Mouse (Mus musculus) forebrain, embryonic 12.5 days (tissue): Measurements from ENCODE around the gene Mecom. TPM values are rescaled to one million over a fixed set of nuclear protein-coding genes. Genes with fewer than 3 reads are reported as not detected.
A peak's percentile ranks its signal among the peaks of the same experiment; 100 is the strongest.

Experiments used
- ATAC-seq: fragments of 200-750 bp; cut with Nextera tagmentation; 2 replicates; pipeline ENCODE4 v1.8.0; 2017; ENCODE audit warnings: moderate TSS enrichment; ENCODE audit not compliant: low FRiP score
- H3K27ac ChIP-seq: fragments of 300-500 bp; sonication (generic); 2 replicates; pipeline ENCODE4 v1.5.1; 2016; ENCODE audit warnings: mild to moderate bottlenecking
- H3K27me3 ChIP-seq: fragments of 300-500 bp; sonication (generic); 2 replicates; pipeline ENCODE4 v1.6.1; 2016; ENCODE audit warnings: mild to moderate bottlenecking
- H3K36me3 ChIP-seq: fragments of 300-500 bp; sonication (generic); replicated peaks from 2 replicates; pipeline ENCODE4 v1.6.1; 2016; ENCODE audit warnings: mild to moderate bottlenecking
- H3K4me1 ChIP-seq: fragments of 300-500 bp; sonication (generic); 2 replicates; pipeline ENCODE4 v1.6.1; 2016
- H3K4me2 ChIP-seq: fragments of 300-500 bp; sonication (generic); 2 replicates; pipeline ENCODE4 v1.6.1; 2016; ENCODE audit warnings: mild to moderate bottlenecking, moderate library complexity
- H3K4me3 ChIP-seq: fragments of 300-500 bp; sonication (generic); replicated peaks from 2 replicates; pipeline ENCODE4 v1.5.1; 2016; ENCODE audit warnings: mild to moderate bottlenecking
- H3K9ac ChIP-seq: fragments of 300-500 bp; sonication (generic); 2 replicates; pipeline ENCODE4 v1.6.1; 2016; ENCODE audit warnings: mild to moderate bottlenecking
- H3K9me3 ChIP-seq: fragments of 300-500 bp; sonication (generic); 2 replicates; pipeline ENCODE4 v1.6.1; 2016
- WGBS: fragments of 180-500 bp; shearing (Covaris S2); methylation state at CpG from one replicate; pipeline ENCODE4 v1.1.7; 2016; 5-methylcytosine and 5-hydroxymethylcytosine counted together
- polyA plus RNA-seq: library from polyadenylated mRNA; unstranded; fragments of >200 nt; fragmentation: Nextera tagmentation; extraction: Ambion mirVana; gene quantifications from 2 replicates; pipeline ENCODE4 v1.2.1, GENCODE M21; 2016

Gene Mecom
- polyA plus RNA-seq, 1 experiment from 2014 or later = 12.2 TPM

GRCm38 (mm10) chr3:30511796-30512195 is 36.0 kb downstream of the Mecom start:
- no peak for ATAC-seq
- 10% methylated on average over 7 of the region's 7 CpGs for WGBS
- H3K4me1 ChIP-seq = peaks cover 64% of the 10 kb centered on the region
- no peaks in the 10 kb centered on the region for H3K36me3 ChIP-seq
- H3K9me3 ChIP-seq = no peaks in the 10 kb centered on the region
- H3K9ac ChIP-seq = no peak overlapping the region
- H3K4me2 ChIP-seq = no peak overlapping the region
- H3K27me3 ChIP-seq = peaks cover 79% of the 10 kb centered on the region
- no peak overlapping the region for H3K27ac ChIP-seq
- no peak overlapping the region for H3K4me3 ChIP-seq

GRCm38 (mm10) chr3:30511062-30511640 is 36.7 kb downstream of the Mecom start:
- H3K27me3 ChIP-seq = peaks cover 76% of the 10 kb centered on the region
- no peak overlapping the region for H3K9ac ChIP-seq
- 22% methylated on average over 4 of the region's 4 CpGs for WGBS
- H3K9me3 ChIP-seq = no peaks in the 10 kb centered on the region
- H3K27ac ChIP-seq = no peak overlapping the region
- no peak overlapping the region for H3K4me2 ChIP-seq
- no peaks in the 10 kb centered on the region for H3K36me3 ChIP-seq
- peaks cover 69% of the 10 kb centered on the region for H3K4me1 ChIP-seq
- ATAC-seq = no peak
- no peak overlapping the region for H3K4me3 ChIP-seq

- Histone ChIP-seq H3K4me2 (peak overlapping the region; percentile 83; the same call in 1 of the 2 replicates), H3K36me3 (no peaks in the 10 kb centered on the region), H3K4me3 (no peak overlapping the region), H3K9me3 (no peaks in the 10 kb centered on the region), H3K27ac (no peak overlapping the region), H3K4me1 (peaks cover 74% of the 10 kb centered on the region), H3K27me3 (peaks cover 76% of the 10 kb centered on the region), H3K9ac (no peak overlapping the region)
- ATAC-seq = no peak
- WGBS = 8% methylated on average over 8 of the region's 8 CpGs
These were observed 37.2 kb downstream of the Mecom start for GRCm38 (mm10) chr3:30510646-30511045.

- no peak for ATAC-seq
- peaks cover 73% of the 10 kb centered on the region for H3K4me1 ChIP-seq
- H3K36me3 ChIP-seq = no peaks in the 10 kb centered on the region
- no peak overlapping the region for H3K27ac ChIP-seq
- peak overlapping the region; percentile 83 for H3K4me2 ChIP-seq
- under 1% methylated on average over 16 of the region's 16 CpGs for WGBS
- H3K9me3 ChIP-seq = no peaks in the 10 kb centered on the region
- H3K9ac ChIP-seq = no peak overlapping the region
- H3K27me3 ChIP-seq = peaks cover 76% of the 10 kb centered on the region
- peak overlapping the region; percentile 69 for H3K4me3 ChIP-seq
These were observed 37.7 kb downstream of the Mecom start for GRCm38 (mm10) chr3:30510105-30510504.

GRCm38 (mm10) chr3:30508930-30509910 is 38.6 kb downstream of the Mecom start:
- Histone ChIP-seq H3K4me1 (peaks cover 74% of the 10 kb centered on the region), H3K27me3 (peaks cover 78% of the 10 kb centered on the region), H3K4me2 (peak overlapping the region; percentile 83), H3K9me3 (no peaks in the 10 kb centered on the region), H3K4me3 (peak overlapping the region; percentile 69), H3K9ac (peak overlapping the region; percentile 70), H3K27ac (peak overlapping the region; percentile 85), H3K36me3 (no peaks in the 10 kb centered on the region)
- WGBS = 1% methylated on average over 44 of the region's 55 CpGs
- ATAC-seq = peak; percentile 52; the same call in 1 of the 2 replicates

GRCm38 (mm10) chr3:30508296-30508929 is 39.4 kb downstream of the Mecom start:
- WGBS = under 1% methylated on average over 71 of the region's 73 CpGs
- Histone ChIP-seq H3K4me1 (peaks cover 71% of the 10 kb centered on the region), H3K9me3 (no peaks in the 10 kb centered on the region), H3K27me3 (peaks cover 76% of the 10 kb centered on the region), H3K36me3 (no peaks in the 10 kb centered on the region), H3K27ac (peak overlapping the region; percentile 85), H3K9ac (peak overlapping the region; percentile 70), H3K4me3 (peak overlapping the region; percentile 69), H3K4me2 (peak overlapping the region; percentile 83)
- ATAC-seq = peak; percentile 83

- peaks cover 64% of the 10 kb centered on the region for H3K4me1 ChIP-seq
- H3K27me3 ChIP-seq = peaks cover 69% of the 10 kb centered on the region
- H3K4me2 ChIP-seq = peak overlapping the region; percentile 83
- H3K9ac ChIP-seq = peak overlapping the region; percentile 70
- peak; percentile 42 for ATAC-seq
- under 1% methylated on average over 41 of the region's 41 CpGs for WGBS
- H3K4me3 ChIP-seq = peak overlapping the region; percentile 69
- no peaks in the 10 kb centered on the region for H3K9me3 ChIP-seq
- no peaks in the 10 kb centered on the region for H3K36me3 ChIP-seq
- peak overlapping the region; percentile 85 for H3K27ac ChIP-seq
These were observed 40.1 kb downstream of the Mecom start for GRCm38 (mm10) chr3:30507576-30508295.

GRCm38 (mm10) chr3:30507028-30507575 is 40.7 kb downstream of the Mecom start:
- peaks cover 64% of the 10 kb centered on the region for H3K27me3 ChIP-seq
- H3K36me3 ChIP-seq = no peaks in the 10 kb centered on the region
- ATAC-seq = no peak
- H3K9me3 ChIP-seq = no peaks in the 10 kb centered on the region
- H3K4me3 ChIP-seq = peak overlapping the region; percentile 69
- H3K9ac ChIP-seq = peak overlapping the region; percentile 70
- H3K27ac ChIP-seq = peak overlapping the region; percentile 85
- under 1% methylated on average over 22 of the region's 22 CpGs for WGBS
- peaks cover 61% of the 10 kb centered on the region for H3K4me1 ChIP-seq
- peak overlapping the region; percentile 83 for H3K4me2 ChIP-seq

GRCm38 (mm10) chr3:30506329-30507027 is 41.3 kb downstream of the Mecom start:
- Histone ChIP-seq H3K9ac (peak overlapping the region; percentile 70; the same call in 1 of the 2 replicates), H3K9me3 (no peaks in the 10 kb centered on the region), H3K4me2 (peak overlapping the region; percentile 83), H3K4me1 (peaks cover 61% of the 10 kb centered on the region), H3K27me3 (peaks cover 58% of the 10 kb centered on the region), H3K4me3 (peak overlapping the region; percentile 69), H3K36me3 (no peaks in the 10 kb centered on the region), H3K27ac (peak overlapping the region; percentile 85)
- ATAC-seq = no peak
- 4% methylated on average over 17 of the region's 17 CpGs for WGBS

- Histone ChIP-seq H3K27ac (no peak overlapping the region), H3K4me1 (peaks cover 61% of the 10 kb centered on the region), H3K4me3 (no peak overlapping the region), H3K4me2 (no peak overlapping the region; the same call in 1 of the 2 replicates), H3K9me3 (no peaks in the 10 kb centered on the region), H3K27me3 (peaks cover 51% of the 10 kb centered on the region), H3K36me3 (no peaks in the 10 kb centered on the region), H3K9ac (no peak overlapping the region)
- WGBS = 6% methylated on average over 16 of the region's 16 CpGs
- ATAC-seq = no peak
These were observed 42.0 kb downstream of the Mecom start for GRCm38 (mm10) chr3:30505741-30506251.

- Histone ChIP-seq H3K36me3 (no peaks in the 10 kb centered on the region), H3K27ac (no peak overlapping the region), H3K9me3 (no peaks in the 10 kb centered on the region), H3K9ac (no peak overlapping the region), H3K4me1 (peaks cover 53% of the 10 kb centered on the region), H3K27me3 (peaks cover 40% of the 10 kb centered on the region), H3K4me3 (no peak overlapping the region), H3K4me2 (no peak overlapping the region)
- WGBS = 36% methylated on average over 7 of the region's 7 CpGs
- ATAC-seq = no peak
These were observed 43.2 kb downstream of the Mecom start for GRCm38 (mm10) chr3:30504561-30504960.
